Mouse (Mus musculus) kidney, postnatal 4 days (tissue): ENCODE data around the gene Ptma.
A peak's percentile ranks its signal among the peaks of the same experiment; 100 is the strongest.
"Not testable (repeated sequence)": the region's sequence is repeated elsewhere in the genome, so short reads cannot be mapped to it uniquely, and the experiment has no call there.

Experiments used
- DNase-seq, 2 experiments: peaks; one replicate each; pipeline ENCODE4 v3.0.0; 2021; ENCODE audit warnings: mixed read lengths in 2 of 2

Gene Ptma

DNA sequence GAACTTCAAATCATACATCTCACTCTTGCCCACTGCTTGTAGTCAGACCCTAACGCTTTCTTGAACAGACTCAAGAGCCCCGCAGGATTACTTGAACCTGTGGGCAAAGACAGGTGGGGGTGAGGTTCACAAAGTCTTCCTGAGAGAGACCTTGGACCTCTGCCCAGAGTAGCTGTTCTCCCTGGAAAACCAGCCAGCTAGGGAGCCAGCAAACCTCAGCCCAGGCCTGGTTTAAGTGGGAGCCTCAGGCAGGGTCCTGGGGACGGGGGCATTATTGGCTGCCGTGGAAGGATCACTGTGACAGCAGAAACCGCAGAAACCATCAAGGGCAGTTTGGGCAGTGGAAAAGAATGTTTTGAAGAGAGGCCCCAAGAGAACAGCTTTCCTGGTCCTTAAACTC is 29.2 kb upstream of the Ptma start:
- DNase-seq, result peak in 1 of 2 experiments; percentile 64

DNA sequence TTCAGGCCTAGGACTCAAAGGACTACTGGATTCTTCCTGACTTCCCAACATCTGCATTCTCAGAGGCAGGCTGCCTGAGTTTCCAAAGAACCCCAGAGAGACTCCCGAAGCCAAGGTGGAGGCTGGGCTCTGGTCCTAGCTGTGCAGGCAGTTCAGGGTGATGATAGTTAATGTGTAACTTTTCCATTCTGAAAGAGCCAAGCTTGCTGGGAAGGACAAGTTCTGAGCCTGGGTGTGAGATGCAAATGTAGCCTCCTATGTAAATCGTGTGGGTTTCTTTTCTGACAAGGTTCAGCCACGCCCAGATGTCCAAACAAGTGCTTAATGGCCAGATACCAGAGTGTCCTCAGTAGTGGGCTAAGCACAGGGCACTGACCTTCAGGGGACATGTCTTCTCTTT is 28.5 kb upstream of the Ptma start:
- peak; percentile 60 to 73 for DNase-seq

- no peak for DNase-seq
These were observed 27.9 kb upstream of the Ptma start for GRCm38 (mm10) chr1:86498611-86499010.

GRCm38 (mm10) chr1:86499903-86500302 is 26.6 kb upstream of the Ptma start:
- peak; percentile 88 to 90 for DNase-seq

- DNase-seq, result no peak
These were observed 25.8 kb upstream of the Ptma start for GRCm38 (mm10) chr1:86500681-86501080.

DNA sequence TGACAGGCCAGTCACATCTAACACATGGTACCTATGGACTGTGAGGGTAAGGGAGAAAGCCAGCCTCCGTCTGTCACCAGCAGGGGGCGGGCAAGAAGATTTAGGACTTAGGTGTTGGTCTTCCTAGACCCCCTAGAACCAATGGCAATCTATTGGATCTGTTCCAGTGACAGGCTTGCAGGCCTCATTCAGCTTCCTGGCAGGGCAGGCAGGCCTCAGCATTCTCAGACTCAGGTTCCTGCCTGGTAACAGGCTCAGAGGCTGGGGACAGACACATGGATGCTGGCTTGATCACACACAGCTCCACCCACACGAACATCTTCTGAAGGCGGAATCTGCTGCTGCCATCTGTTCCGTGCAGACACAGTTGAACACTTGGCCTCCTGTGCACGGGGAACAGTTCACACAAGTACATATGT is 25.4 kb upstream of the Ptma start:
- DNase-seq, result peak; percentile 80 to 85

DNA sequence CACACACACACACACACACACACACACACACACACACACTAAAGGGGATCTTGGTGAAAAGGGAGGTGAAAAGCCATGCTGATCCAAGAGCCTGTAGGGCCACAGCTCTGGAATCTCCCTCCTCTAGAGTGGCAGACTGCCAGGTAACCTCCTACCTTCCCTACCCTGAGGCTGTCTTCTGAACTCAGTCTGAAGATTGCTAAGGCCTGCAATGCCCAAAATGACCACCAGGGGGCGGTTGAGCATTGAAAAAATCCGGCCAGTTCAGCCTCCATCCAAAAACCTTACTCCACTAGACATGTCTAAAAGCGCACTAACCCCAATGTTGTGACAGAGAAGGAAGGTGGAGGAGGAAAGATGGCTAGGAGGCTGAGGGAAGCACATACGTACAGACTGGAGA is 25.0 kb upstream of the Ptma start:
- peak; percentile 96 to 97 for DNase-seq

DNA sequence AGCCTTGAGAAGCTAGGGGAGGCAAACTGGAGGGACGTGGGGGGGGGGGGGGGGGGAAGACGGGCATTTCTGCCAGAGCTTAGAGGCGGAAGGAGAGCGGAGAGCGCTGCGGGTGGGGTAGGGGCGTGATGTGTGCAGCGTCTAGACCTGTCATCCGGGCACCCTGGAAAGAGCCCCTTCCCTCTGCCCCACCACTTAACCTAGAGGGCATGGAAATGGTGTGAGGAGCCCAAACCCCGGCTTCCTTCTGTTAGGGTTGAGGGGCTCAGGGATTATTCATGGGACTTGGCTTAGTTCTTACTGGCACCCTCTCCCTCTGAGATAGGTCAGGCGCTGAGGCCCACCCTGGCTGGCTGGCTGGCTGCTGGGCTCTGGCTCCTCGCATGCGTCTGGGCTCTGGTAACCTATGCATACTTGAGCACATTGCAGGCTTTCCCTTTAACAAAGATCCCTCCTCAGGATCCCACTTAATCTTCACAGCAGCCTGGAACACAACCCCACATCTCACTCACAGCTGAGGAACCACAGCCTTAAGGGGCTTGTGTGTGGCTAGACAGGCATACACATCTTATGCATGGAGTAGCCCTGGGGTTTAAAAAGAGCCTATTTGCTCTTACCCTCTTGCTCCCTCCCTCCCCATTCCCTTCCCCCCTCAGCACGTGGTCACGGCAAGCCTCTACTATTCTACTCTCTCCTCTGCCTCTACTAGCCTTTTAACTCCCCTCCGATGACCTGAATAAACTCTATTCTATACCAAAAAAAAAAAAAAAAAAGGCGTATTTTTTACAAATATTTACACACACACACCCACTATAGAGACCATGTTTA is 24.1 kb upstream of the Ptma start:
- no peak for DNase-seq

DNA sequence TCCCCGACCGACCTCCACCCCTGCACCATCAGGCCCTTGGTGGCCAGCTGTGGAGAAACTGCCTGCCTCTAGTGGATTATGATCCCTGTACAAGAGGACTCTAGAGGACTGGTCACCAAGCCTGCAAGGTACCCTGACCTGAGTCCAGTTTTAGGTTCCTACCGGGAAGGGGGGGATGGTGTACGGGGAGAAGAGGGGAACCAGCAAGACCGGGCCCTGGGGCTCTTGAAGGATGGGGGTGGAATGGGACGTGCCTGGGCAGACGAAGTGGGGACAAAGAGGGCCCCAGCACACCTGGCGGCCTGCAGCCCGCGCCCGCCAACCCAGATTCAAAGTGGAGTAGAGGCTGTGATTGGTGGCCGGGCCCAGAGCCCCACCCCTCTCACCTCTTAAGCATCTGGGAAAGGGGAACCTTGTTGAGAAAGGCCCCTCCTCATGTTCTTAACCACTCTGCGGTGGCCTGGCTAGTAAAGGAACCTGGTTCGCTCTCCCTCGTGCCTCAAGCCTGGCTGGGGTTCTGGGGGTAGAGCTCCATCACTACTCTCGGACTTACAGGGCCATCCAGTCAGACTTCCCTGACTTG is 23.3 kb upstream of the Ptma start:
- peak; percentile 64 to 75 for DNase-seq

GRCm38 (mm10) chr1:86503906-86504696 is 22.4 kb upstream of the Ptma start:
- peak; percentile 97 to 99 for DNase-seq

- DNase-seq, result peak; percentile 42 to 47
These were observed 21.7 kb upstream of the Ptma start for GRCm38 (mm10) chr1:86504697-86505421.

- DNase-seq, result peak; percentile 55 to 70
These were observed 21.1 kb upstream of the Ptma start for GRCm38 (mm10) chr1:86505461-86505860.

DNA sequence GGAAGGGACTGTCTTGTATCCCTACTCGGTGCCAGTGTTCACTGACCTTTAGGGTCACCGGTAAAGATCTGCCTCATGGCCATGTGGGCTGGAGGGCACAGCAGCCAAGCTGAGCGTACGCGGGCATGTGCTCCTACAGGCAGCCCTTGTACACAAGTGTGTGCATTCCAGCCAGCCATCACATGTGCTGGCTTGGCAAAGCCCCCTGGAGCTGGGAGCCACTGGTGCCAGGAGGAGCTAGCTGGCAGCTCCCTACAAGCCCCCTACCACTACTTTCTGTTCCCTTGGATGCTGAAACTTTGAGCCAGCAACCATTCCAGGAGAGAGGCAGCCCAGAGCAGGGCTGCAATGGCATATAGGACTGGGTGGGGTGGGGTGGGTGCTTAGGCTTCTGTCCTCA is 20.1 kb upstream of the Ptma start:
- no peak for DNase-seq

GRCm38 (mm10) chr1:86507866-86508265 is 18.7 kb upstream of the Ptma start:
- no peak for DNase-seq

DNA sequence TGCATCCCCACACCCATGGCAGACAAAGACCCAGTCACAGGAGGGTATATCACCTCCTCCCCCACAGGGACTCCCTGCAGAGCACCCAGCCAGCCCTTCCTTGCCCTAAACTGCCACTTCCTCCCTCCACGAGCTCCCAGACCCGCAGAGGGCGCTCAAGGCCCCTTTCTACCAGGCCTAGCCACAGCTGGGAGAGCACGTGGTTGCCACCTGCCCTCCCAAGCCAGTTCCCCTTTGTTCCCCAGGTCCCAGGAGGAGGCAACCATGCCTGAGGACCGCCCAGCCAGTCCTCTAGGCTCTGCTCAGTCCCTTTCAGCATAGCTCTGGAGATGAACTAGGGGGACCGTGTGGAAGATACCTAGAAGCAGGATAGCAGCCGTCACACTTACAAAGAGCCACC is 17.1 kb upstream of the Ptma start:
- peak; percentile 93 to 94 for DNase-seq

DNA sequence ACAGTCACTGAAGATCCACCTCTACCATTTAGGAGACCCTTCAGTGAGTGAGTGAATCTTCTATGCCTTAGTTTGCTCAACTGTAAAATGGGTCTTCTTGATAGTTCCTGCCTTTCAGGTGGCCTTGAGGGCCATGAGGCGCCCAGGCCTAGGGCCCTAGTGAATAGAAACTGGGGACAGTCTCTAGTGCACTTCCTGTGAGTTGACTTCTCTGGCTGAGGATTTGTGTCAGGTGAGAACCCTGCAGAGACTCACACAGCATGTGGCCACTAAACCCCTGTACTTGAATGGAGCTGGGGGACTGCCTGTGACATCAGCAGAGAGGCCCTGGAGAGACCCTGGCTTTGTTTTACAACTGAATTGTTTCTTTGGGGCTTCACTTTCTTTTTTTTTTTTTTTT is 16.3 kb upstream of the Ptma start:
- no peak for DNase-seq

DNA sequence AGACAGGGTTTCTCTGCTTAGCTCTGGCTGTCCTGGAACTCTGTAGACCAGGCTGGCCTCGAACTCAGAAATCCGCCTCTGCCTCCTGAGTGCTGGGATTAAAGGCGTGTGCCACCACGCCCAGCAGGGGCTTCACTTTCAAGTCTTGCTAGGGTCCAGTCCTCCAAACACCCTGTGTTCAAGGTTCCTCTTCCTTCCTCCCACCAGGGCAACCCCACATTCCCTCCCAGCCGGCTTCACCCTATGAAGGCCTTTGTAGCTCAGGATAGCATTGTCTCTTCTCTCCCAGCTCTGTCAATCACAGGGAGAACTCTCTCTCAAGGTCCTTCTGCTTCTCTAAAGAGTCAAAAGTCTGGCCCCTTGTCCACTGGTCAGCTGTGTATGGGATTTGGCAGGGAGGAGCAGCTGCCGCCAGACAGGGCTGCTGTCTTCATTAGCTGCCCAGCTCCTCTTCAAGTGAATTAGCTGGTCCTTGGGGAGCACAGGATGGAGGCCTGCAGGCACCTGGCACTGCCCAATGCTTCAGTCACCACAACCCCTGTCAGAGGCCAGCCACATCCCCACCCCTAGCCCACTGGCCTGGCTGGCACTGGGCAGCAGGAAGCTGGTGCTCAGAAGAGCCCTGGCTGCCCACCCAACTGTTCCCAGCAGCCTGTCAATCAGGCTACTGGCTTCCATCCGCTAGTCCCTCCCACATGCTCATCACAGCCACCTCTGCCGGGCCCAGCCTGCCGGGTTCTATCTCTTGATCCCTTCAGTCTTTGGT is 15.7 kb upstream of the Ptma start:
- DNase-seq, result no peak

DNA sequence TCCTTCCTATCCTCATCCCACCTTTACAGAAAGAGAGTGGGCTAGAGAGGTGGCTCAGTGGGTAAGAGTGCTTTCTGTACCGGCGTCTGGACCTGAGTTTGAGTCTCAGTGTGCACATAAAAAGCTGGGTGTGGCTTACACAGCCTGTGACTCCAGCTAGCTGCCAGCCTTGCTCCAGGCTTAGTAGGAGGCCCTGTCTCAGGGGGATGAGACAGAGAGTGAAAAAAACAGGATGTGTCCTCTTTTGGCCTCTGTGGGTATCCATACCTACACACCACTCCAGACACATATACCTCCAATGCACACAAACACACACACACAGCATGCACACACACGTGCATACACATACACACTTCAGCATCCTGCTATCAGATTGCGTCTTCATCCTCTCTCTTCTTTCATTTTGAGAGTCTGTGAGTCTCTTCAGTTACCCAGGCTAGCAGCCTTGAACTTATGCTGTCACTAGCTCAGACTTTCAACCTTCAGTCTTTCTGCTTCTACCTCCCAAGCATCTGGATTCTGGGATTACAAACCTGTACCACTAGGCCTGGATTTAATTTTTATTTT is 14.3 kb upstream of the Ptma start:
- DNase-seq, result no peak

DNA sequence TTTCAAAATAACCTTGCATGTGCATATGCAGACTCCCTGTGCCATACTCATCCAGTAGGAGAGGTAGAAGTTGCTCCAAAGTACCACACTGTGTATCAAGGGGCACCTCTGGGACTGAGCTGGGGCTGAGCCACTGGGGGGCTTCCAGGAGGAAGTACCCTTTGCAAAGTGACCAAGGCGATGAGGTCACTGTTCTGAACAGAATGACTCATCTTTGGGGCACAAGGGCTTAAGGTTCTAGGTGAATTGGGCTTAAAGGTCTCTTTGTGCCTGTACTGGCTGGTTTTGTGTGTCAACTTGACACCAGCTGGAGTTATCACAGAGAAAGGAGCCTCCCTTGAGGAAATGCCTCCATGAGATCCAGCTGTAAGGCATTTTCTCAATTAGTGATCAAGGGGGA is 13.5 kb upstream of the Ptma start:
- not testable (repeated sequence) for DNase-seq

DNA sequence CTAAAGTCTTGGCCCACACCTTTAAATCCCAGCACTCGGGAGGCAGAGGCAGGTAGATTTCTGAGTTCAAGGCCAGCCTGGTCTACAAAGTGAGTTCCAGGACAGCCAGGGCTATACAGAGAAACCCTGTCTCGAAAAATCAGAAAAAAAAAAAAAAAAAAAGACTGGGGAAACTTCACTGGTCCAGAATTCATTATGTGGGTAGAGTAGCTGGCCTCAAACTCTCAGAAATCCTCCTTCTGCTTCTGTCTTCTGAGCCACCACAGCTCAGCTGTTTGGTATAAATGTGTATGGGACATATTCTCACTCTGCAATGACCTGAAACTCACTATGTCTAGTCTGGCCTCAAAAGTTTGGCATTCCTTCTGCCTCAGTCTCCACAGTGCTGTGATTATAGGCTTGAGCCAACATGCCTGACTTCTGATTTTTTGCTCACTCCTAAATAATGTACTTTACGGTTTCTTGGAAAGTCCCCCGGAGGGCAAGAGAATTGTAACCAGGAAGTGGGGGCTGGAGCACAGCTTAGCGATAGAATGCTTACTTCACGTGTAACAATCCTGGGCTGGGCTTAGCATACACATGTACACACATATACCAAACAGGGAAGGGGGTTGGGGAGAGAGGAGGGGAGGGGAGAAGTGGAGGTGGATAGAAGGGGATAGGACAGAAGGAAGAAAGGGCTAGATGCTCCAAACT is 10.7 kb upstream of the Ptma start:
- no peak for DNase-seq

- no peak for DNase-seq
These were observed 9.4 kb upstream of the Ptma start for GRCm38 (mm10) chr1:86517076-86517475.
